Mouse (Mus musculus) cerebellum, adult 2 months (tissue): ENCODE data around the gene Flad1.
A peak's percentile ranks its signal among the peaks of the same experiment; 100 is the strongest.

Source experiments
- CTCF ChIP-seq: fragments of 200-500 bp; IDR thresholded peaks from 2 replicates; pipeline ENCODE4 v1.5.1; 2011; ENCODE audit warnings: low read depth, mild to moderate bottlenecking, control low read depth, low read length, moderate library complexity, borderline replicate concordance; ENCODE audit not compliant: insufficient read depth
- POLR2A ChIP-seq: fragments of 200-500 bp; IDR thresholded peaks from 2 replicates; pipeline ENCODE4 v1.6.1; 2011; ENCODE audit warnings: low read length, control low read depth, borderline replicate concordance; ENCODE audit not compliant: insufficient read depth

DNA sequence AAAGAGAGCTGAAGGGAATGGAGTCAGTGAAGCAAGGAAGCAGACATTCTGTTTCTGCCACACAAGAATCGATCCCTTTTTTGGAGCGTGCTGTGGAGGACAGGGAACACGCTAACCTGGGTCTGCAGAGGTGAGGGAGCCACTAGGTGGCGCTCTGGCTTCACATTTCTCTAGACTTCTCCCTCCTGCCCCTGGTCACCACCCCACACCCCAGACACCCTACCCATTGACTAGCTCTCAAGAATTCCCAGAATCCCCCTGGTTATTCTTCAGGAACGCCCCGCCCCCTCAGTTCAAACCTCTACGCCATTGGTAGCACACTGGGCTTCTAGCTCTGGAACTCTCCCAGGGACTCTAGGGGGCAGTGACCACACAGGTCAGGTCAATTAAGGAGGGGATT is 37.9 kb upstream of the Flad1 start:
- TF ChIP-seq CTCF (peak; percentile 90), POLR2A (no peak)
